Mouse (Mus musculus): ENCODE data around the gene Meis1. TPM values are rescaled to one million over a fixed set of nuclear protein-coding genes. Genes with fewer than 3 reads are reported as not detected.

The Meis1 gene
- total and polyA plus RNA-seq, 3 experiments = 0.19 to 3.6 (median 0.81) TPM

DNA sequence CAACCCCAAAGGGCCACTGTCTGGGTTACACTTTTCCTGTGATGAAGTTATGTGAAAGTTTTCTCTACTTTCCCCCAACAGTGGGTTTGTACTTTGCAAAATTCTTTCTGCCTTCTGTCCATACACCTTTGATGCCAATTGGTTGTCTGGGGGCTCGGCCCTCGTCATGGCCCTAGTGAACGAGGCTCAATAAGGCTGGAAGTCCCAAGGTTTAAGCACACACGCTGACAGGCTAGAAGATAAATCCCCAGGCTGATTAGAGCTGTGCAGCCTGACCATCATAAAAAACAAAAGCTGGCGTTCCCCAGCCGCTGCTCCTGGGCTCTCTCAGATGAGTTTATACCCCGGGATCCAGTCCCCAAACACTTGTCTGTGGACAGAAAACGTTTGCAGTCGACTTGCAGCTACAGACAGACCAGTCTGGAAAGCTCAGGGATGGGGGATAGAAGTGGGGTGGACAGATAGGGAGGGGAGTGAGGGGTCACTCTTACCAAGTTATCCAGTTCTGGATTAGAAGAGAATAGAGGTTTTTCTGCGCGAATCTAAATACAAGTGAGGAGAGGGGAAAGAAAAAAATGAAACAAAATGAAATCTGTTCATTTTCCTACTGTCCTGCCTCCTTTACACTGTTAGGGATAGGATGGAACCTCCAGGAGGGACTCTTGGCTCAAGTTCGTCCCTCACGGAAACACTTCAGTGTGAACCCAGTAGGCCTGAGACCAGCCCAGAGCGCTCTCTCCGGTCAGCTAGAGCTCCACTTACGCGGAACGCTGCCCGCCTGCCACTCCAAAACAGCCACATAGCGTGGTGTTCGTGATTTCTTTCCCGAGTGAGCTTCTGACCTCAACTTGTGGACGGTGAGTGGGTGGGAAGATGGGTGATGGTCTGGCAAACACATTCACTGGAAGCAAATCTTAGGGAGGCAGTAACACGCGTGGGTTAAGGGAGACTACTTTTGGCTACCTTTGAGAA, 5.4 kb downstream of the Meis1 start:
- no peaks in the 10 kb centered on the region for H3K4me1 ChIP-seq (ENCODE audit: control insufficient read depth in 1 of 2, insufficient read depth in 2 of 2)
- H3K4me2 ChIP-seq (ENCODE audit: insufficient read depth, low read depth, poor library complexity, severe bottlenecking) = no peak overlapping the region
- in situ Hi-C loops (cut with MboI; ENCODE audit: low pct_ligation_motif_present, low pct_unique_long_range_greater_than_20kb, low sequenced_read_pairs) = no loop called here
- no peak overlapping the region for H3K9ac ChIP-seq (ENCODE audit: insufficient read depth, low read depth)
- dilution Hi-C loops (cut with MboI; ENCODE audit: extremely low pct_ligation_motif_present, extremely low pct_unique_long_range_greater_than_20kb, low sequenced_read_pairs) = no loop called here
- H3K27ac ChIP-seq (ENCODE audit: insufficient read depth, low read depth) = no peak overlapping the region
- no peaks in the 10 kb centered on the region for H3K79me2 ChIP-seq (replicated peaks; ENCODE audit: control insufficient read depth, extremely low read depth, insufficient read depth, poor library complexity, severe bottlenecking)
- H3K36me3 ChIP-seq (replicated peaks in 1 of 2; ENCODE audit: control insufficient read depth in 1 of 2, insufficient read depth in 1 of 2, low read length in 1 of 2) = peaks cover 0 to 2% of the 10 kb centered on the region in 2 experiments
- TF ChIP-seq MAFK (IDR thresholded peaks at IDR 0.05; ENCODE audit: insufficient replicate concordance, low read length) (no peak), HCFC1 (IDR thresholded peaks at IDR 0.05; ENCODE audit: low read depth, low read length) (no peak), MYC (IDR thresholded peaks at IDR 0.05; ENCODE audit: low read depth, low read length) (no peak), JUN (IDR thresholded peaks at IDR 0.05; ENCODE audit: insufficient read depth, low read depth, low read length) (no peak), ELF1 (IDR thresholded peaks at IDR 0.05; ENCODE audit: low read depth, low read length) (no peak)
- H3K4me3 ChIP-seq (replicated peaks in 1 of 3; ENCODE audit: low read depth in 2 of 3, low read length in 2 of 3, poor library complexity in 1 of 3) = no peak overlapping the region
- DNase-seq (ENCODE audit: extremely low read depth) = no peak
- H3K9me3 ChIP-seq (replicated peaks; ENCODE audit: low read length) = peaks cover 2% of the 10 kb centered on the region
- H3K27me3 ChIP-seq (replicated peaks) = no peaks in the 10 kb centered on the region

DNA sequence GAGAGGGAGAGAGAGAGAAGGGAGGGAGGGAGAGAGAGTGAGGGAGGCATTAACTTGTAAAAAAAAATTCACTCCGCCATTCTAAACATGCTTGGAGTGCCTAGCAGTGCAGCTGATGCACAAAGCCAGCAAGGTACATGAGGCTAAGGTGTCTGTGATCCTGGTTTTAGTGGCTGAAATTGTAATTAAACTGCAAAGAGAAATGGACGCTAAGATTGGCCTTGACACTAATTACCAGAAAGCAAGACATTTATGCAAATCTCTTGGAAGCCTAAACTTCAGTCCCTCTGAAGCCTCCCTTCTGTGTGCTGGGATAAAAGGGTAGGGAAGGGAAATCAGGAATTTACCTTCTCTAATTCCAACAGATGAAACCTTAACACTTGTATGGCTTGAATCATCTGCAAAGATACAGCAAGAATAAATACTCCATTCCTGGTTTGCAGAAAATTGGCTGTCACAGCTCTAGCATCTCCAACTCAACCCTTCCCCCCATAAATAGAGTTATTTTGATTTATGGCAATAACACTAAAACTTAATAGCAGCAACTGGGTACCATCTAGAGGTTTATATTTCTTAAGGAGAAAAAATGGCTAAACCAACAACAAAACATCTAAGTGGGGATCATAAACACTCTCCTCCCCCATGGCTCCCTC, 6.2 kb downstream of the Meis1 start:
- in situ Hi-C loops (cut with MboI; ENCODE audit: low pct_ligation_motif_present, low pct_unique_long_range_greater_than_20kb, low sequenced_read_pairs) (no loop called here), dilution Hi-C loops (cut with MboI; ENCODE audit: extremely low pct_ligation_motif_present, extremely low pct_unique_long_range_greater_than_20kb, low sequenced_read_pairs) (no loop called here)
- no peak for DNase-seq (ENCODE audit: extremely low read depth)
- no peak overlapping the region for H3K27ac ChIP-seq (ENCODE audit: insufficient read depth, low read depth)
- no peak overlapping the region for H3K4me3 ChIP-seq (replicated peaks in 1 of 3; ENCODE audit: low read depth in 2 of 3, low read length in 2 of 3, poor library complexity in 1 of 3)
- peaks cover 0 to 2% of the 10 kb centered on the region in 2 experiments for H3K36me3 ChIP-seq (replicated peaks in 1 of 2; ENCODE audit: control insufficient read depth in 1 of 2, insufficient read depth in 1 of 2, low read length in 1 of 2)
- no peaks in the 10 kb centered on the region for H3K79me2 ChIP-seq (replicated peaks; ENCODE audit: control insufficient read depth, extremely low read depth, insufficient read depth, poor library complexity, severe bottlenecking)
- H3K27me3 ChIP-seq (replicated peaks) = no peaks in the 10 kb centered on the region
- no peak overlapping the region for H3K4me2 ChIP-seq (ENCODE audit: insufficient read depth, low read depth, poor library complexity, severe bottlenecking)
- H3K9ac ChIP-seq (ENCODE audit: insufficient read depth, low read depth) = no peak overlapping the region
- no peaks in the 10 kb centered on the region for H3K4me1 ChIP-seq (ENCODE audit: control insufficient read depth in 1 of 2, insufficient read depth in 2 of 2)
- H3K9me3 ChIP-seq (replicated peaks; ENCODE audit: low read length) = peaks cover 2% of the 10 kb centered on the region
- no peak for TF ChIP-seq HCFC1 (IDR thresholded peaks at IDR 0.05; ENCODE audit: low read depth, low read length)
- no peak for TF ChIP-seq USF1 (IDR thresholded peaks at IDR 0.05; ENCODE audit: low read depth, low read length)
- no peak for TF ChIP-seq JUN (IDR thresholded peaks at IDR 0.05; ENCODE audit: insufficient read depth, low read depth, low read length)
- no peak for TF ChIP-seq MEF2A (IDR thresholded peaks at IDR 0.05; ENCODE audit: borderline replicate concordance, low read depth, low read length)
- TF ChIP-seq ZC3H11A (IDR thresholded peaks at IDR 0.05; ENCODE audit: low read depth, low read length) = no peak
- no peak for TF ChIP-seq GABPA (IDR thresholded peaks at IDR 0.05; ENCODE audit: insufficient replicate concordance, low read depth, low read length)
- no peak for TF ChIP-seq MYC (IDR thresholded peaks at IDR 0.05; ENCODE audit: low read depth, low read length)
- no peak for TF ChIP-seq UBTF (IDR thresholded peaks at IDR 0.05; ENCODE audit: low read depth, low read length)
- no peak for TF ChIP-seq MAZ (IDR thresholded peaks at IDR 0.05; ENCODE audit: low read depth, low read length)
- TF ChIP-seq NELFE (IDR thresholded peaks at IDR 0.05; ENCODE audit: low read depth, low read length) = no peak
- no peak for TF ChIP-seq EP300 (IDR thresholded peaks at IDR 0.05; ENCODE audit: low read length)
- no peak for TF ChIP-seq IRF4 (IDR thresholded peaks at IDR 0.05; ENCODE audit: low read depth, low read length)
